Mouse (Mus musculus) kidney, embryonic 15.5 days (tissue): ENCODE measurements around the gene Pabpc4. TPM values are rescaled to one million over a fixed set of nuclear protein-coding genes. Genes with fewer than 3 reads are reported as not detected.

Source experiments
- ATAC-seq: fragments of 200-750 bp; cut with Nextera tagmentation; replicated peaks from 2 replicates; pipeline ENCODE4 v1.8.0; 2017; ENCODE audit warnings: moderate TSS enrichment; ENCODE audit not compliant: low FRiP score
- H3K27ac ChIP-seq: fragments of 300-500 bp; sonication (generic); 2 replicates; pipeline ENCODE4 v1.5.1; 2015; ENCODE audit warnings: mild to moderate bottlenecking, inconsistent platforms
- H3K27me3 ChIP-seq: fragments of 300-500 bp; sonication (generic); 2 replicates; pipeline ENCODE4 v1.6.1; 2015; ENCODE audit warnings: inconsistent platforms
- H3K36me3 ChIP-seq: fragments of 300-500 bp; sonication (generic); 2 replicates; pipeline ENCODE4 v1.6.1; 2015; ENCODE audit warnings: inconsistent platforms
- H3K4me1 ChIP-seq: fragments of 300-500 bp; sonication (generic); 2 replicates; pipeline ENCODE4 v1.6.1; 2015; ENCODE audit warnings: inconsistent platforms
- H3K4me2 ChIP-seq: fragments of 300-500 bp; sonication (generic); 2 replicates; pipeline ENCODE4 v1.6.1; 2015; ENCODE audit warnings: moderate library complexity, mild to moderate bottlenecking, inconsistent platforms
- H3K4me3 ChIP-seq: fragments of 300-500 bp; sonication (generic); replicated peaks from 2 replicates; pipeline ENCODE4 v1.5.1; 2015; ENCODE audit warnings: mild to moderate bottlenecking, inconsistent platforms
- H3K9ac ChIP-seq: fragments of 300-500 bp; sonication (generic); 2 replicates; pipeline ENCODE4 v1.6.1; 2015; ENCODE audit warnings: mild to moderate bottlenecking, inconsistent platforms
- H3K9me3 ChIP-seq: fragments of 300-500 bp; sonication (generic); replicated peaks from 2 replicates; pipeline ENCODE4 v1.6.1; 2016; ENCODE audit warnings: inconsistent platforms
- WGBS: fragments of 180-500 bp; shearing (Covaris S2); methylation state at CpG from one replicate; pipeline ENCODE4 v1.1.7; 2015; ENCODE audit warnings: mixed read lengths; 5-methylcytosine and 5-hydroxymethylcytosine counted together
- polyA plus RNA-seq: library from polyadenylated mRNA; unstranded; fragments of >200 nt; fragmentation: Nextera tagmentation; extraction: Ambion mirVana; gene quantifications from 2 replicates; pipeline ENCODE4 v1.2.1, GENCODE M21; 2015

The Pabpc4 gene
- polyA plus RNA-seq, 1 experiment from 2014 or later, result 47.4 TPM

GRCm38 (mm10) chr4:123232841-123233240, 29.3 kb upstream of the Pabpc4 start:
- no peaks in the 10 kb centered on the region for H3K9me3 ChIP-seq
- H3K4me3 ChIP-seq, result peak overlapping the region; percentile 51
- 48% methylated on average over 3 of the region's 3 CpGs for WGBS
- 0 out of 2 replicates have a peak, but pooled peaks have one; percentile 2 for ATAC-seq
- H3K4me2 ChIP-seq, result peak overlapping the region; percentile 78
- peaks cover 16% of the 10 kb centered on the region; the same call in 1 of the 2 replicates for H3K27me3 ChIP-seq
- no peaks in the 10 kb centered on the region for H3K36me3 ChIP-seq
- peaks cover 92% of the 10 kb centered on the region for H3K4me1 ChIP-seq
- H3K9ac ChIP-seq, result no peak overlapping the region
- H3K27ac ChIP-seq, result peak overlapping the region; percentile 92

- peaks cover 92% of the 10 kb centered on the region for H3K4me1 ChIP-seq
- peak within 1 kb of the TSS; percentile 78 for H3K4me2 ChIP-seq
- peak within 1 kb of the TSS; percentile 92 for H3K27ac ChIP-seq
- H3K9ac ChIP-seq, result peak within 1 kb of the TSS; percentile 50
- no peaks in the 10 kb centered on the region for H3K36me3 ChIP-seq
- H3K4me3 ChIP-seq, result peak within 1 kb of the TSS; percentile 51
- H3K27me3 ChIP-seq, result peaks cover 16% of the 10 kb centered on the region; the same call in 1 of the 2 replicates
- H3K9me3 ChIP-seq, result no peaks in the 10 kb centered on the region
- WGBS, result 1% methylated on average over 52 of the region's 52 CpGs
- peak; percentile 91 for ATAC-seq
Measured at GRCm38 (mm10) chr4:123233492-123234084, 28.6 kb upstream of the Pabpc4 start, which contains the start of gene Heyl. Heyl (plus strand) TSS chr4:123233556.

GRCm38 (mm10) chr4:123235835-123236430, 26.2 kb upstream of the Pabpc4 start:
- peaks cover 16% of the 10 kb centered on the region; the same call in 1 of the 2 replicates for H3K27me3 ChIP-seq
- H3K4me2 ChIP-seq, result peak overlapping the region; percentile 78
- 52% methylated on average over 9 of the region's 9 CpGs for WGBS
- H3K9ac ChIP-seq, result peak overlapping the region; percentile 15; the same call in 1 of the 2 replicates
- H3K9me3 ChIP-seq, result no peaks in the 10 kb centered on the region
- peak overlapping the region; percentile 51 for H3K4me3 ChIP-seq
- no peak for ATAC-seq
- peaks cover 95% of the 10 kb centered on the region for H3K4me1 ChIP-seq
- 0 out of 2 replicates have a peak, but pooled peaks cover 4% of the 10 kb centered on the region for H3K36me3 ChIP-seq
- H3K27ac ChIP-seq, result peak overlapping the region; percentile 93

GRCm38 (mm10) chr4:123236431-123237031, 25.6 kb upstream of the Pabpc4 start:
- H3K27me3 ChIP-seq, result peaks cover 16% of the 10 kb centered on the region; the same call in 1 of the 2 replicates
- H3K4me1 ChIP-seq, result peaks cover 95% of the 10 kb centered on the region
- H3K27ac ChIP-seq, result peak overlapping the region; percentile 93
- peak overlapping the region; percentile 78 for H3K4me2 ChIP-seq
- ATAC-seq, result no peak
- no peaks in the 10 kb centered on the region for H3K9me3 ChIP-seq
- peak overlapping the region; percentile 15; the same call in 1 of the 2 replicates for H3K9ac ChIP-seq
- H3K36me3 ChIP-seq, result peaks cover 8% of the 10 kb centered on the region
- peak overlapping the region; percentile 51 for H3K4me3 ChIP-seq
- 75% methylated on average over 13 of the region's 13 CpGs for WGBS

GRCm38 (mm10) chr4:123237386-123238266, 24.5 kb upstream of the Pabpc4 start:
- H3K4me1 ChIP-seq, result peaks cover 84% of the 10 kb centered on the region
- peaks cover 14% of the 10 kb centered on the region; the same call in 1 of the 2 replicates for H3K27me3 ChIP-seq
- H3K36me3 ChIP-seq, result peaks cover 18% of the 10 kb centered on the region
- H3K4me2 ChIP-seq, result peak overlapping the region; percentile 78
- H3K9me3 ChIP-seq, result no peaks in the 10 kb centered on the region
- H3K9ac ChIP-seq, result no peak overlapping the region
- H3K4me3 ChIP-seq, result 0 out of 2 replicates have a peak overlapping the region, but pooled peaks have one; percentile 6
- WGBS, result 36% methylated on average over 6 of the region's 6 CpGs
- ATAC-seq, result no peak
- peak overlapping the region; percentile 93 for H3K27ac ChIP-seq

- peak overlapping the region; percentile 93 for H3K27ac ChIP-seq
- peak; percentile 88 for ATAC-seq
- peaks cover 37% of the 10 kb centered on the region for H3K36me3 ChIP-seq
- WGBS, result 3% methylated on average over 57 of the region's 58 CpGs
- H3K4me1 ChIP-seq, result peaks cover 67% of the 10 kb centered on the region
- peak overlapping the region; percentile 32; the same call in 1 of the 2 replicates for H3K9ac ChIP-seq
- no peaks in the 10 kb centered on the region; the same call in 1 of the 2 replicates for H3K27me3 ChIP-seq
- H3K4me2 ChIP-seq, result peak overlapping the region; percentile 78
- no peaks in the 10 kb centered on the region for H3K9me3 ChIP-seq
- peak overlapping the region; percentile 39 for H3K4me3 ChIP-seq
Measured at GRCm38 (mm10) chr4:123239361-123240203, 22.6 kb upstream of the Pabpc4 start.

GRCm38 (mm10) chr4:123246221-123246620, 15.9 kb upstream of the Pabpc4 start:
- Histone ChIP-seq H3K27ac (peak overlapping the region; percentile 37; the same call in 1 of the 2 replicates), H3K27me3 (no peaks in the 10 kb centered on the region), H3K9ac (no peak overlapping the region), H3K4me2 (no peak overlapping the region), H3K4me3 (no peak overlapping the region), H3K9me3 (no peaks in the 10 kb centered on the region), H3K4me1 (peaks cover 49% of the 10 kb centered on the region), H3K36me3 (peaks cover 35% of the 10 kb centered on the region)
- WGBS, result 80% methylated on average over 7 of the region's 7 CpGs
- no peak for ATAC-seq

GRCm38 (mm10) chr4:123246651-123247050, 15.5 kb upstream of the Pabpc4 start:
- H3K4me1 ChIP-seq, result peaks cover 49% of the 10 kb centered on the region
- H3K27ac ChIP-seq, result peak overlapping the region; percentile 75
- peak; percentile 9; the same call in 1 of the 2 replicates for ATAC-seq
- no peak overlapping the region for H3K9ac ChIP-seq
- WGBS, result 78% methylated on average over 5 of the region's 5 CpGs
- H3K4me2 ChIP-seq, result no peak overlapping the region
- H3K36me3 ChIP-seq, result peaks cover 31% of the 10 kb centered on the region
- no peaks in the 10 kb centered on the region for H3K27me3 ChIP-seq
- H3K4me3 ChIP-seq, result no peak overlapping the region
- no peaks in the 10 kb centered on the region for H3K9me3 ChIP-seq

- no peak overlapping the region for H3K4me3 ChIP-seq
- no peak overlapping the region for H3K4me2 ChIP-seq
- peak overlapping the region; percentile 75 for H3K27ac ChIP-seq
- ATAC-seq, result peak; percentile 65
- 38% methylated on average over 7 of the region's 7 CpGs for WGBS
- H3K27me3 ChIP-seq, result no peaks in the 10 kb centered on the region
- peaks cover 24% of the 10 kb centered on the region for H3K36me3 ChIP-seq
- H3K9me3 ChIP-seq, result no peaks in the 10 kb centered on the region
- no peak overlapping the region for H3K9ac ChIP-seq
- H3K4me1 ChIP-seq, result peaks cover 54% of the 10 kb centered on the region
Measured at GRCm38 (mm10) chr4:123247147-123247880, 14.8 kb upstream of the Pabpc4 start.

GRCm38 (mm10) chr4:123248971-123249567, 13.1 kb upstream of the Pabpc4 start:
- Histone ChIP-seq H3K4me1 (peaks cover 54% of the 10 kb centered on the region), H3K4me3 (no peak overlapping the region), H3K9me3 (no peaks in the 10 kb centered on the region), H3K4me2 (no peak overlapping the region), H3K9ac (no peak overlapping the region), H3K36me3 (peaks cover 8% of the 10 kb centered on the region; the same call in 1 of the 2 replicates), H3K27ac (peak overlapping the region; percentile 32; the same call in 1 of the 2 replicates), H3K27me3 (no peaks in the 10 kb centered on the region)
- ATAC-seq, result no peak
- WGBS, result 69% methylated on average over 7 of the region's 7 CpGs
